Mouse (Mus musculus) kidney, embryonic 15.5 days (tissue): ENCODE data around the gene Ifnar2. TPM values are rescaled to one million over a fixed set of nuclear protein-coding genes. Genes with fewer than 3 reads are reported as not detected.

Experiments used
- ATAC-seq: fragments of 200-750 bp; cut with Nextera tagmentation; replicated peaks from 2 replicates; pipeline ENCODE4 v1.8.0; 2017; ENCODE audit warnings: moderate TSS enrichment; ENCODE audit not compliant: low FRiP score
- H3K27ac ChIP-seq: fragments of 300-500 bp; sonication (generic); 2 replicates; pipeline ENCODE4 v1.5.1; 2015; ENCODE audit warnings: mild to moderate bottlenecking, inconsistent platforms
- H3K27me3 ChIP-seq: fragments of 300-500 bp; sonication (generic); 2 replicates; pipeline ENCODE4 v1.6.1; 2015; ENCODE audit warnings: inconsistent platforms
- H3K36me3 ChIP-seq: fragments of 300-500 bp; sonication (generic); 2 replicates; pipeline ENCODE4 v1.6.1; 2015; ENCODE audit warnings: inconsistent platforms
- H3K4me1 ChIP-seq: fragments of 300-500 bp; sonication (generic); 2 replicates; pipeline ENCODE4 v1.6.1; 2015; ENCODE audit warnings: inconsistent platforms
- H3K4me2 ChIP-seq: fragments of 300-500 bp; sonication (generic); 2 replicates; pipeline ENCODE4 v1.6.1; 2015; ENCODE audit warnings: moderate library complexity, mild to moderate bottlenecking, inconsistent platforms
- H3K4me3 ChIP-seq: fragments of 300-500 bp; sonication (generic); replicated peaks from 2 replicates; pipeline ENCODE4 v1.5.1; 2015; ENCODE audit warnings: mild to moderate bottlenecking, inconsistent platforms
- H3K9ac ChIP-seq: fragments of 300-500 bp; sonication (generic); 2 replicates; pipeline ENCODE4 v1.6.1; 2015; ENCODE audit warnings: mild to moderate bottlenecking, inconsistent platforms
- H3K9me3 ChIP-seq: fragments of 300-500 bp; sonication (generic); replicated peaks from 2 replicates; pipeline ENCODE4 v1.6.1; 2016; ENCODE audit warnings: inconsistent platforms
- WGBS: fragments of 180-500 bp; shearing (Covaris S2); methylation state at CpG from one replicate; pipeline ENCODE4 v1.1.7; 2015; ENCODE audit warnings: mixed read lengths; 5-methylcytosine and 5-hydroxymethylcytosine counted together
- polyA plus RNA-seq: library from polyadenylated mRNA; unstranded; fragments of >200 nt; fragmentation: Nextera tagmentation; extraction: Ambion mirVana; gene quantifications from 2 replicates; pipeline ENCODE4 v1.2.1, GENCODE M21; 2015

Gene Ifnar2
- polyA plus RNA-seq, 1 experiment from 2014 or later = 50.5 TPM

DNA sequence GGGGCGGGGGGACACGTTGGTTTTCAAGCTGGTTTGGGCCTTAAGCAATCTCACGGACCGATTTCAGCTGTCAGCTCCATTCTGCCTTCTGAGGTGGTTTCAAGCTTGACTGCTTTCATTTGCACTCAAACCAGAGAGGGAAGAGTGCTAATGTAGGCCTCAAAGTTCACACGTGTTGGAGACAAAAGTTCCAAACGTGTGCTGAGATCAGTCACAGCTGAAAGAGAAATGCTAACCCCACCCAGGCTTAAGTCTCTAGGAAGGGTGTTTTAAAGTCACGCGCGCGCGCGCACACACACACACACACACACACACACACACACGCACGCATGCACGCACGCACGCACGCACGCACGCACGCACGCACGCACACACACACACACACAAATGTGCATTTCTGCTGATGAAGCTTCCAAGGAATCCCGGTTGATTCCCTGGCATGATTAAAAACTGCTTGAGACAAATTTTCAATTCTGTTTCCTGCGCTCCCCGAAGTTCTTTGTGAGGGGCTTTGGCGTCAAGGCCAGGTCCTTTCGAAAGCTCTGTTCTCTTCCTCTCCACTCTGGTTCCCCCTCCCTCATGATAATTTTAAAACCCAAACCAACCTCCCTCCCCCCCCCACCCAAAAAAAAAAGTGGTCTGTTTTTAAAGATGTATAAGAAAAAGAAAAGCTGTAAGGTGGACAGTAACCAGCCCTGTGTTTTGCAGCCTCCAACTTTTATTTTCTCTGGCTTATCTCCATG, 23.8 kb upstream of the Ifnar2 start:
- H3K9ac ChIP-seq = no peak overlapping the region
- H3K4me1 ChIP-seq = no peaks in the 10 kb centered on the region
- no peak for ATAC-seq
- H3K36me3 ChIP-seq = no peaks in the 10 kb centered on the region
- peaks cover 64% of the 10 kb centered on the region for H3K27me3 ChIP-seq
- no peak overlapping the region for H3K27ac ChIP-seq
- 72% methylated on average over 28 of the region's 28 CpGs for WGBS
- H3K4me2 ChIP-seq = no peak overlapping the region
- H3K9me3 ChIP-seq = no peaks in the 10 kb centered on the region
- no peak overlapping the region for H3K4me3 ChIP-seq

DNA sequence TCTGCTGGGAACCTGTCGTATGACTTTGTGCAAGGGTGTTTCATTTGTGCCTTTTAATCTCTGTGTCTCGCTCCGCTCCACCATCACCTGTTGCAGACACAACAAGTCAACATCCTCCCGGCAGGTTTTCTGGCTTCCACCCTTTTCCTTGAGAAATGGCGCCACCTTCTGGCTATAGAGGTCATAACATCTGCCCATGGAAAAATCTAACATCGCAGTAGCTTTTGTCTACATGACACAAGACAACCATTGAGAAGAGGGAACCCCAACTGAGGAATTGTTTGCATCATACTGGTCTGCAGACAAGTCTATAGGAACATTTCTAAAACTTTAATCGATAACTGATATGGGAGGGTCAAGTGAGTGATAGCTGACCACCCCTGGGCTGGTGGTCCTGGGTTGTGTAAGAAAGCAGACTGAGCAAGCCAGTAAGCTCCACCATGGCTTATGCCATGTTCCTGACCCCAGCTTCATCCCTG, 20.5 kb upstream of the Ifnar2 start:
- peaks cover 67% of the 10 kb centered on the region for H3K27me3 ChIP-seq
- H3K4me2 ChIP-seq = no peak overlapping the region
- H3K4me1 ChIP-seq = 0 out of 2 replicates have a peak, but pooled peaks cover 1% of the 10 kb centered on the region
- H3K36me3 ChIP-seq = no peaks in the 10 kb centered on the region
- no peaks in the 10 kb centered on the region for H3K9me3 ChIP-seq
- no peak overlapping the region for H3K27ac ChIP-seq
- ATAC-seq = no peak
- WGBS = 6% methylated on average over 7 of the region's 7 CpGs
- H3K9ac ChIP-seq = no peak overlapping the region
- no peak overlapping the region for H3K4me3 ChIP-seq

DNA sequence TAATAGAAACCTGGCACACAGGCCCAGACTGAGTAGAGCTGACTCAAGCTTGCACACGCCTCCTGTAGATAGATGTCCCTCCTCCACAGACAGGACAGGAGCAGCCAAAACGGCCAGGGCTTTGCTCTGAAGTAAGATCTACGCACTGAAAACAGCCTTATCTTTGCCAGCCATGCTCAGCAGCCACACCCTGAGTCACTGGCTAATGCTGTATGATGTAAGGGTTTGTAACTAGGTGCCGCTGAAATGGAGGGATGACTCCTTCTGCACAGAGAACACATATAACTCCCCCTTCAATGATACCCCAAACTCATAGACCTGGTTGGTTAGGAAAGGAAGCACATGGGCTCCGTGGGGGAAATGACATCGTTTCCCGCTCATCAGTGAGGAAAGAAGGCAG, 19.8 kb upstream of the Ifnar2 start:
- H3K27me3 ChIP-seq = peaks cover 65% of the 10 kb centered on the region
- H3K27ac ChIP-seq = no peak overlapping the region
- WGBS = 70% methylated on average over 7 of the region's 7 CpGs
- no peak overlapping the region for H3K9ac ChIP-seq
- H3K9me3 ChIP-seq = no peaks in the 10 kb centered on the region
- no peak overlapping the region for H3K4me2 ChIP-seq
- no peak overlapping the region for H3K4me3 ChIP-seq
- H3K36me3 ChIP-seq = no peaks in the 10 kb centered on the region
- 0 out of 2 replicates have a peak, but pooled peaks cover 7% of the 10 kb centered on the region for H3K4me1 ChIP-seq
- ATAC-seq = peak; percentile 88

DNA sequence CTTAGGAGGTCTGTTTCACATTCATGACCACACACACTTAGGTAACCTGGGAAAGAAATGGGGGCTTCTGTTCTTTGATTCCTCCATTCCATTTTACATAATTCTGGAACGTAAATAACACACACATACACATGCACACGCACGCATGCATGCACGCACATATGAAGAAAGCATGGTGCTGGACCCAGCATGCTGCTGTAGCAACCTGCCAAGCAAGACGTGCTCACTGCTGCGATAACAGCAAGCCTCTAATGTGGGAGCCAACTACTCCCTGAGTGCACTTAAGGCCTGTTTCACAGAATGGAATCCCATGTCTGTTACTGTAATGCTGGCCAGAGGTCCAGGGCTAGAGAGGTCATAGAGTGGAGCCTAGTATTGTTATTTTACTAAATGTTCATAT, 19.4 kb upstream of the Ifnar2 start:
- no peak overlapping the region for H3K4me3 ChIP-seq
- no peaks in the 10 kb centered on the region for H3K36me3 ChIP-seq
- 85% methylated on average over 6 of the region's 6 CpGs for WGBS
- no peak overlapping the region for H3K27ac ChIP-seq
- peaks cover 62% of the 10 kb centered on the region for H3K27me3 ChIP-seq
- 0 out of 2 replicates have a peak, but pooled peaks cover 7% of the 10 kb centered on the region for H3K4me1 ChIP-seq
- 0 out of 2 replicates have a peak, but pooled peaks have one; percentile 57 for ATAC-seq
- no peak overlapping the region for H3K4me2 ChIP-seq
- no peaks in the 10 kb centered on the region for H3K9me3 ChIP-seq
- H3K9ac ChIP-seq = no peak overlapping the region

DNA sequence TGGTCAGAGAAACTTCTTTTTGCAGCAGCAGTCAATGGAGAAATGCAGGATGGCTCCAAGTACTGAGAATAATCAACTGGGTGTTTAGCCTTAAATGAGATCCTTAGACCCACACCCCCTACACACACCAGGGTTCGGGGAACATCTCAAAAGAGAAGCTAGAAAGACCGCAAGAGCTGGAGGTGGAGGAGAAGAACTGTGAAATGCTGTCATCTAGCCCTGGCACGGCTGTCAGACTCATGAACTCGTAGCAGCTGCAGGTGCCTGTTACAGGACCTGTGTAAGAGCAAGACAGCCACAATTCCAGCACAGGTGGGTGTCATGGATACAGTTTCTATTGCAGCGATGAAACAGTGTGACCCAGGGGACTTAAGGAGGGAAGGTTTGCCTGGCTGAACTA, 18.9 kb upstream of the Ifnar2 start:
- no peaks in the 10 kb centered on the region for H3K36me3 ChIP-seq
- ATAC-seq = no peak
- H3K9ac ChIP-seq = no peak overlapping the region
- H3K27ac ChIP-seq = no peak overlapping the region
- peaks cover 8% of the 10 kb centered on the region; the same call in 1 of the 2 replicates for H3K4me1 ChIP-seq
- no peak overlapping the region for H3K4me3 ChIP-seq
- H3K9me3 ChIP-seq = no peaks in the 10 kb centered on the region
- H3K4me2 ChIP-seq = no peak overlapping the region
- 79% methylated on average over 5 of the region's 5 CpGs for WGBS
- peaks cover 58% of the 10 kb centered on the region for H3K27me3 ChIP-seq

DNA sequence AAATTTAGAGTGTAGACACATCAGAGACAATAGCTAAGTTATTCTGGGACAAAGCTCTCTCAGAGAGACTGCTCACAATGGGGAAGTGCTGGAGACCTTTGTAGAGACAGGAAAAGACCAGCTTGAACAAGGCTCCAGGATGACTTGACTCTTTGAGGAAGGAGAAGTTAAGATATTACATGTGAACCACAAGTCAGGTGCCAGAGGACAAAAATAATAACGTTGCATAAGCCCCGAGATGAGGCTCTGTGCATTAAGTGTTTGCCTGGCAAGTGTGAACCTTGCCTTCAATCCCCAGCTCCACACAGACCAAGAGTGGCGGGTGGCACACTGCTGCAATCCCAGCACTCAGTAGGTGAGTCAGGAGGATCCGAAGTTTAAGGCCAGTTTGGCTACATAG, 18.0 kb upstream of the Ifnar2 start:
- Histone ChIP-seq H3K4me1 (peaks cover 10% of the 10 kb centered on the region; the same call in 1 of the 2 replicates), H3K9ac (no peak overlapping the region), H3K27ac (no peak overlapping the region), H3K4me3 (no peak overlapping the region), H3K9me3 (no peaks in the 10 kb centered on the region), H3K36me3 (no peaks in the 10 kb centered on the region), H3K4me2 (no peak overlapping the region), H3K27me3 (peaks cover 54% of the 10 kb centered on the region)
- 79% methylated on average over 4 of the region's 4 CpGs for WGBS
- no peak for ATAC-seq

- 75% methylated on average over 12 of the region's 12 CpGs for WGBS
- no peaks in the 10 kb centered on the region for H3K36me3 ChIP-seq
- H3K4me1 ChIP-seq = peaks cover 10% of the 10 kb centered on the region; the same call in 1 of the 2 replicates
- H3K9ac ChIP-seq = no peak overlapping the region
- H3K4me2 ChIP-seq = no peak overlapping the region
- ATAC-seq = no peak
- no peak overlapping the region for H3K4me3 ChIP-seq
- peaks cover 50% of the 10 kb centered on the region for H3K27me3 ChIP-seq
- H3K27ac ChIP-seq = no peak overlapping the region
- no peaks in the 10 kb centered on the region for H3K9me3 ChIP-seq
These were observed 17.4 kb upstream of the Ifnar2 start for GRCm38 (mm10) chr16:91355160-91355559.

DNA sequence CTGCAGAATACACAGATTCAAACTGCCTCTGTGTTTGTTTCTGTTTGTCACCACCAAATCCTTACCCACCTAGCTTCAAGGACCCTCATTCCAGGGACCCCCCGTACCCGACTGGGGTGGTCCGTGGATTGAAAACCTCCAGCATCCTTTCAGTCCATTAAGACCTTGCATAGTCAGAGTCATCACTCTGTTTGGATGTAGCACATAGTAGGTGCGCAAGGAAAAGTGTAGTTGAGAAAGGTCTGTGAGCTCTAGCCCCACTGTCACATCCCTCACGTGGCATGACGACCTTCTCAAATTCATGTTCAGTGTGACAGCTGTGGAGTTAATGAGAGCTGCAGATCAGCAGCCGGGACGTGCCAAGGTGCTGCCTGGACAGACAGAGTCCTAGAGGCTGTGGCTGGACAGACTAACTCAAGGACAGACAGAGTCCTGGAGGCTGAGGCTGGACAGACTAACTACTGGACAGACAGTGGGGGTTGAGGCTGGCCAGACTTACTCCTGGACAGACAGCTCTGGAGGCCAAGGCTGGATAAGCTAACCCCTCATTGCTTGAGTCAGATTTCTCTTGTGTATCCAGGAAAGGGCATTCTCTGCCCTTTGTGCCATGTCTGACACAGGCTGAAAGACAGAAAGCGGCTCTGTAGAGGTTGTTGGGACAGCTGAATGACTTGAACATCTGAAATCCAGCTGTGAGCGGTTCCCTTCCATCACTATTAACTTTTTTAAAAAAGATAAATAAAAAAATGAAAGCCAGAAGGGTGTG, 15.6 kb upstream of the Ifnar2 start:
- no peak for ATAC-seq
- peaks cover 33% of the 10 kb centered on the region for H3K27me3 ChIP-seq
- 70% methylated on average over 10 of the region's 10 CpGs for WGBS
- peaks cover 13% of the 10 kb centered on the region for H3K4me1 ChIP-seq
- no peaks in the 10 kb centered on the region for H3K9me3 ChIP-seq
- H3K36me3 ChIP-seq = no peaks in the 10 kb centered on the region
- no peak overlapping the region for H3K4me3 ChIP-seq
- H3K9ac ChIP-seq = no peak overlapping the region
- H3K27ac ChIP-seq = no peak overlapping the region
- no peak overlapping the region for H3K4me2 ChIP-seq

GRCm38 (mm10) chr16:91357526-91357900, 15.1 kb upstream of the Ifnar2 start:
- H3K27me3 ChIP-seq = peaks cover 29% of the 10 kb centered on the region
- H3K4me2 ChIP-seq = no peak overlapping the region
- WGBS = 41% methylated on average over 10 of the region's 10 CpGs
- H3K4me1 ChIP-seq = peaks cover 18% of the 10 kb centered on the region
- no peak overlapping the region for H3K4me3 ChIP-seq
- no peaks in the 10 kb centered on the region for H3K36me3 ChIP-seq
- no peak overlapping the region for H3K9ac ChIP-seq
- no peak overlapping the region for H3K27ac ChIP-seq
- no peaks in the 10 kb centered on the region for H3K9me3 ChIP-seq
- no peak for ATAC-seq

GRCm38 (mm10) chr16:91358555-91358954, 14.0 kb upstream of the Ifnar2 start:
- H3K36me3 ChIP-seq = no peaks in the 10 kb centered on the region
- ATAC-seq = no peak
- H3K9ac ChIP-seq = no peak overlapping the region
- WGBS = 34% methylated on average over 8 of the region's 8 CpGs
- H3K4me2 ChIP-seq = no peak overlapping the region
- no peaks in the 10 kb centered on the region for H3K9me3 ChIP-seq
- peaks cover 27% of the 10 kb centered on the region for H3K4me1 ChIP-seq
- H3K27me3 ChIP-seq = peaks cover 18% of the 10 kb centered on the region
- H3K4me3 ChIP-seq = no peak overlapping the region
- H3K27ac ChIP-seq = no peak overlapping the region

DNA sequence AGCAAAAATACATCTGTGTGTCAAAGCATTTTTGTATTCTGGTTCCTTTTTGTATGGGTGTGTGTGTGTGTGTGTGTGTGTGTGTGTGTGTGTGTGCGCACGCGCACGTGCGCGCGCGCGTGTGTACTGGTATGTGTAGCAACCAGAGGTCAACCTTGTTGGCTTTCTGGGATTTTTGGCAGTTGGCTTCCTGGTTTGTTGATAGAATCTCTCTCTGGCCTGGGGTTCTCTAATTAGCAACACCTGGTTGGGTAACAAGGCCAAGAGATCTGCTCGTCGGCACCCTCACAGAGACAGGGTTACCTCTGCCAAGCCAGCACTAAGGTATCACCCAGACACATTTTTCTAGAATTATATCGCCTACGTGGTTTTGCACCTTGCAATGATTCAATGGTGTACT, 13.1 kb upstream of the Ifnar2 start:
- Histone ChIP-seq H3K4me3 (no peak overlapping the region), H3K4me1 (peaks cover 36% of the 10 kb centered on the region), H3K9me3 (no peaks in the 10 kb centered on the region), H3K9ac (no peak overlapping the region), H3K4me2 (no peak overlapping the region), H3K36me3 (no peaks in the 10 kb centered on the region), H3K27ac (no peak overlapping the region), H3K27me3 (peaks cover 9% of the 10 kb centered on the region; the same call in 1 of the 2 replicates)
- 92% methylated on average over 13 of the region's 13 CpGs for WGBS
- no peak for ATAC-seq

DNA sequence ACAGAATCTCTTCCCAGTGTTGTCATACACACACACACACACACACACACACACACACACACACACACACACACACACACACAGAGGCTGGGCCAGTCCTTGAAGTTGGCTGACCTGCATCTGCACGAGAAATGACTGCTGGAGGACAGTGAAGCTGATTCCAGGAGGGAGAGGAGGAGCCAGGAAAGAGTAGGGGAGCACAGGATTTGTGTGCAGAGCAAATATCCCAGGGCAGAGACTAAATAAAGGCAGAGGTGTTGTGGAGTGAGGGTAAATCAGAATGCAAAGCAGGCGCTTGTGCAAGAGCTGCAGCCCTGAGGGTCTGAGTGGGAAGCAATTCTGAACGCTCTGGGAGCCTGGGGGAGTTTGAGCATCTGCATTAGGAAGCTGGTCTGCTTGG, 12.4 kb upstream of the Ifnar2 start:
- Histone ChIP-seq H3K9ac (no peak overlapping the region), H3K4me1 (peaks cover 37% of the 10 kb centered on the region), H3K36me3 (no peaks in the 10 kb centered on the region), H3K27ac (no peak overlapping the region), H3K9me3 (no peaks in the 10 kb centered on the region), H3K27me3 (0 out of 2 replicates have a peak, but pooled peaks cover 3% of the 10 kb centered on the region), H3K4me2 (no peak overlapping the region), H3K4me3 (no peak overlapping the region)
- ATAC-seq = no peak
- 51% methylated on average over 3 of the region's 3 CpGs for WGBS
